Mouse (Mus musculus) left cerebral cortex, adult 8-10 months (tissue): ENCODE measurements around the gene Gm10563. TPM values are rescaled to one million over a fixed set of nuclear protein-coding genes. Genes with fewer than 3 reads are reported as not detected.
"Not testable (repeated sequence)": the region's sequence is repeated elsewhere in the genome, so short reads cannot be mapped to it uniquely, and the experiment has no call there.

Experiments used
- DNase-seq, 2 experiments: peaks; one replicate each; pipeline ENCODE4 v3.0.0; 2022; ENCODE audit warnings: low spot score in 2 of 2
- total RNA-seq, 4 experiments: library from RNA; stranded (reverse); gene quantifications; 2 replicates each; pipeline ENCODE4 v1.2.4; 2022

Gene Gm10563
- total RNA-seq: not detected

GRCm38 (mm10) chr4:155645308-155645707, at the start of gene Gm10563:
Gene Gm10563 (minus strand): TSS chr4:155645408.
- DNase-seq: not testable (repeated sequence)

- peak; percentile 71 to 82 for DNase-seq
These were observed 49.5 kb upstream of the Gm10563 start for GRCm38 (mm10) chr4:155694482-155695401.

GRCm38 (mm10) chr4:155694111-155694481, 48.9 kb upstream of the Gm10563 start, which contains the start of gene Fndc10:
Gene Fndc10 (plus strand): TSS chr4:155694342.
- peak; percentile 63 to 78 for DNase-seq

- no peak for DNase-seq
These were observed 47.2 kb upstream of the Gm10563 start for GRCm38 (mm10) chr4:155692421-155692820.

- peak in 1 of 2 experiments; percentile 32 for DNase-seq
These were observed 45.6 kb upstream of the Gm10563 start for GRCm38 (mm10) chr4:155690571-155691375.

GRCm38 (mm10) chr4:155687764-155688163, 42.6 kb upstream of the Gm10563 start:
- DNase-seq: not testable (repeated sequence)

- not testable (repeated sequence) for DNase-seq
These were observed 38.6 kb upstream of the Gm10563 start for GRCm38 (mm10) chr4:155683670-155684277.

GRCm38 (mm10) chr4:155675991-155676390, 30.8 kb upstream of the Gm10563 start:
- DNase-seq: no peak

GRCm38 (mm10) chr4:155672082-155672481, 26.9 kb upstream of the Gm10563 start:
- DNase-seq: no peak

GRCm38 (mm10) chr4:155670236-155670635, 25.0 kb upstream of the Gm10563 start:
- DNase-seq: not testable (repeated sequence)

- DNase-seq: no peak
These were observed 24.4 kb upstream of the Gm10563 start for GRCm38 (mm10) chr4:155669598-155670075.

GRCm38 (mm10) chr4:155668689-155669597, 23.7 kb upstream of the Gm10563 start, which contains the start of gene Mib2:
Gene Mib2 (minus strand): TSS chr4:155669198.
- DNase-seq: peak; percentile 98

- no peak for DNase-seq
These were observed 21.7 kb upstream of the Gm10563 start for GRCm38 (mm10) chr4:155666903-155667302.

- no peak for DNase-seq
These were observed 15.4 kb upstream of the Gm10563 start for GRCm38 (mm10) chr4:155660641-155661040.

GRCm38 (mm10) chr4:155658961-155659360, 13.8 kb upstream of the Gm10563 start:
- DNase-seq: no peak

- no peak for DNase-seq
These were observed 11.1 kb upstream of the Gm10563 start for GRCm38 (mm10) chr4:155656214-155656751.

- peak in 1 of 2 experiments; percentile 22 for DNase-seq
These were observed 9.5 kb upstream of the Gm10563 start for GRCm38 (mm10) chr4:155654456-155655298.

GRCm38 (mm10) chr4:155654183-155654455, 8.9 kb upstream of the Gm10563 start:
- no peak for DNase-seq
